Mouse (Mus musculus): ENCODE measurements around the gene Zfp770. TPM values are rescaled to one million over a fixed set of nuclear protein-coding genes. Genes with fewer than 3 reads are reported as not detected.
A peak's percentile ranks its signal among the peaks of the same experiment; 100 is the strongest.

Gene Zfp770
- polyA plus RNA-seq (2012; fragmentation: generic; extraction: Trizol): 1.7 TPM
- long read RNA-seq, experiment 1: 0 reads
- long read RNA-seq, experiment 2, full-length matches to known transcripts: 1 of 1 reads
- long read RNA-seq, experiment 2, partial matches to known transcripts: 0 of 1 reads
- long read RNA-seq, experiment 2, other reads (novel, unspliced or antisense): 0 of 1 reads

DNA sequence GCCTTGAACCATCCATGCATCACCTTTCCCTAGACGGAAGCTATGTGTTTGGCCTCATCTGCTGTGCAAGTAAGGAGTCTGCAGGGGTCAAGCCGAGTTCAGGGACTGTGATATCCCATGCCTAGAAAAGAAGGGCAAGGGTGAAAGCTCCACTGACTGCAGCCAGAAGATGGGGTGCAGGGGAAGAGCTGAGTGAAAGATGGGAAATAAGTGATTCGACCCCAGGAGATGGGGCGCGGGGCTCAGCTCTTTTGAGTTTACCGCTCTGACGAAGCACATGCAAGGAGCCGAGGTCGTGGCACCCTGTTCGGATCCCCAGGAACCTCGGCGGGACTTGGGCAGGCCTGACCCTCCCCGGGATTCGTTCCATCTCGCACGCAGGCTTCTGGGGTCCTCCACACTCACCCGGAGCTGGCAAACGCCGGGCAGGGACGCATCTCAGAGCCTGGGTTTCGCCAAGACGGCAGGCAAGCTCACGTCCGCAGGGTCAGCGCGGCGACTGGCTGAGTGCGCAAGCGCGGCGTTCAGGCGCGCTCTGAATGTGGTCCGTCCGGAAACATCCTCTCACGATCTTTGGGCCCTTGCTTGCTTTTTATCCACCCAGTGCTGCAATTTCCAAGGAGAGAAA is at the start of gene Zfp770:
Gene Zfp770, minus strand, starts transcription at position 538 of the 628 bp plus-strand sequence.
- TF ChIP-seq CTCF (IDR thresholded peaks at IDR 0.05; ENCODE audit: control insufficient read depth, insufficient read depth, insufficient read length): no peak
- TF ChIP-seq CEBPB (IDR thresholded peaks at IDR 0.05; ENCODE audit: low read depth): no peak
- TF ChIP-seq MAX (IDR thresholded peaks at IDR 0.05): peak; percentile 92
- no peak for TF ChIP-seq USF1 (IDR thresholded peaks at IDR 0.05; ENCODE audit: low read depth)
- TF ChIP-seq FOSL1 (IDR thresholded peaks at IDR 0.05; ENCODE audit: insufficient read depth, low read length, poor library complexity, severe bottlenecking): no peak
- Histone ChIP-seq H3ac (ENCODE audit: control insufficient read depth, insufficient read length, low read depth) (peak within 1 kb of the TSS; percentile 96), H3K27me3 (ENCODE audit: control insufficient read depth, insufficient read depth, insufficient read length) (peaks cover 4% of the 10 kb centered on the region), H3K4me3 (ENCODE audit: insufficient read depth, poor library complexity, severe bottlenecking) (peak within 1 kb of the TSS; percentile 78), H3K36me3 (ENCODE audit: control insufficient read depth, insufficient read depth) (peaks cover 15% of the 10 kb centered on the region), H3K79me2 (ENCODE audit: control insufficient read depth, insufficient read depth) (peaks cover 41% of the 10 kb centered on the region), H3K79me3 (ENCODE audit: low read depth) (peaks cover 29% of the 10 kb centered on the region)

DNA sequence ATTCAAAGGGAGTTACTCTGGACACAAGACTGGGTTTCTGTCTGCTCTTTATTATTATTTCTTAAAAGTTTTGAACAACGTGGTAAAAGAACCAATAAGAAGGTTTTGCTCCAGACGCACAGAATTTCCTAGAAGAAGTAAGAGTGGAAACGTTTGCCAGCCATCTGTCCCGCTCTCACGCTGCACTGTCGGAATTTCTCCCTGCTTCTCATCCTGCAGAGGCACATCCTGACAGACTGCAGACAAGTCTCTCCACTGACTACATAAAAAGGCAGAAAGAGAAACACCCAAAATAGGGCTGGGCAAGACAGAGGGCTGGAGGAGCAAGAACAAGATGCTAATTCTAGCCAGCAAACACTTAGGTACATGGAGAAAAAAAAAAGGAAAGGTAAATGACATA is 48.2 kb upstream of the Zfp770 start:
- Histone ChIP-seq H3K27me3 (ENCODE audit: control insufficient read depth, insufficient read depth, insufficient read length) (peaks cover 11% of the 10 kb centered on the region), H3ac (ENCODE audit: control insufficient read depth, insufficient read length, low read depth) (no peak overlapping the region), H3K79me3 (ENCODE audit: low read depth) (no peaks in the 10 kb centered on the region), H3K79me2 (ENCODE audit: control insufficient read depth, insufficient read depth) (no peaks in the 10 kb centered on the region), H3K4me3 (ENCODE audit: insufficient read depth, poor library complexity, severe bottlenecking) (no peak overlapping the region), H3K36me3 (ENCODE audit: control insufficient read depth, insufficient read depth) (no peaks in the 10 kb centered on the region)
- TF ChIP-seq MYOD1 (IDR thresholded peaks at IDR 0.05; ENCODE audit: control insufficient read depth, insufficient read length, low read depth): no peak
- no peak for TF ChIP-seq CTCF (IDR thresholded peaks at IDR 0.05; ENCODE audit: control insufficient read depth, insufficient read depth, insufficient read length)
- TF ChIP-seq MAX (IDR thresholded peaks at IDR 0.05): no peak
- TF ChIP-seq USF1 (IDR thresholded peaks at IDR 0.05; ENCODE audit: low read depth): no peak
- TF ChIP-seq FOSL1 (IDR thresholded peaks at IDR 0.05; ENCODE audit: insufficient read depth, low read length, poor library complexity, severe bottlenecking): no peak

DNA sequence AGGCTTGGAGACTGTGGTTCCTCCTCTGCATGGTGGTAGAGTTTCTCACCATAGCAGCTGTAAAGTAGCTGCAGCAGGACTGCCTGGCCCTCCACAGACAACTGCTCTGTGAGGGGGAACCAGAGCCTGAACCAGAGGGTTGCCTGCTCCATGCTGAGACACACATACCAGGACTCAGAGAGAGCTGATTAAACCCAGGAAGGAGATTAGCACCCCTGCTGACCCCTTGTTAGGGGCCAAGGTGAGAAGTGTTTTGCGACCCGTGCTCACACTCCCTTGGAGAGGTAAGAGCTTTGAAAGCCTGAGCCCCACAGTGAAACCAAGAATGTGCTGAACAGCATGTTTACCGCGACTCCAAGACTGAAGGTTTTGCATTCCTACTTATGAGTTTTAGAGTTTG is 36.4 kb upstream of the Zfp770 start:
- TF ChIP-seq MAX (IDR thresholded peaks at IDR 0.05): no peak
- no peak for TF ChIP-seq MYOG (IDR thresholded peaks at IDR 0.05; ENCODE audit: control insufficient read depth, extremely low read depth, insufficient read length)
- no peak for TF ChIP-seq USF1 (IDR thresholded peaks at IDR 0.05; ENCODE audit: low read depth)
- no peak for TF ChIP-seq FOSL1 (IDR thresholded peaks at IDR 0.05; ENCODE audit: insufficient read depth, low read length, poor library complexity, severe bottlenecking)
- TF ChIP-seq MYOD1 (IDR thresholded peaks at IDR 0.05; ENCODE audit: control insufficient read depth, insufficient read length, low read depth): no peak
- no peak for TF ChIP-seq CEBPB (IDR thresholded peaks at IDR 0.05; ENCODE audit: low read depth)
- TF ChIP-seq CTCF (IDR thresholded peaks at IDR 0.05; ENCODE audit: control insufficient read depth, insufficient read depth, insufficient read length): no peak
- Histone ChIP-seq H3K27me3 (ENCODE audit: control insufficient read depth, insufficient read depth, insufficient read length) (peaks cover 7% of the 10 kb centered on the region), H3K36me3 (ENCODE audit: control insufficient read depth, insufficient read depth) (no peaks in the 10 kb centered on the region), H3K79me3 (ENCODE audit: low read depth) (no peaks in the 10 kb centered on the region), H3K79me2 (ENCODE audit: control insufficient read depth, insufficient read depth) (no peaks in the 10 kb centered on the region), H3ac (ENCODE audit: control insufficient read depth, insufficient read length, low read depth) (no peak overlapping the region), H3K4me3 (ENCODE audit: insufficient read depth, poor library complexity, severe bottlenecking) (no peak overlapping the region)

DNA sequence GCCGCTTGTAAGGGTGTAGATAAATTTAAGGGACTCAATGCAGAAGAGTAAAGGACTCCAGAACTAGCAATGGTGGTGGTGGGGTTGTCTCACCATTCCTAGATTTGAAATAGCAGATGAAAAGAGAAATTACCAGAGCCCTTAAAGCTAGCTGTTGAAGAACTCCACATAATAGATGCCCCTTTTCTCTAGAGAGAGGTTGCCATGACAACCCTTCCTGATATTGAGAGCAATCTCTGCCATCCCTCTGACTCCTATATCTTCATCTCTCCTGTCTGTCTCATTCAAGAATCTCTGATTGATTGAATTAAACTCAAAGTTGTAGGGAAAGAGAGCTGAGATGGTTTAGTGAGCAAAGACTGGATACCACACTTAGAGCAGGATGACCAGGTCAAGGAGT is 35.3 kb upstream of the Zfp770 start:
- TF ChIP-seq MYOD1 (IDR thresholded peaks at IDR 0.05; ENCODE audit: control insufficient read depth, insufficient read length, low read depth) (no peak), USF1 (IDR thresholded peaks at IDR 0.05; ENCODE audit: low read depth) (no peak), CTCF (IDR thresholded peaks at IDR 0.05; ENCODE audit: control insufficient read depth, insufficient read depth, insufficient read length) (no peak), MYOG (IDR thresholded peaks at IDR 0.05; ENCODE audit: control insufficient read depth, extremely low read depth, insufficient read length) (no peak)
- Histone ChIP-seq H3K4me3 (ENCODE audit: insufficient read depth, poor library complexity, severe bottlenecking) (no peak overlapping the region), H3K79me2 (ENCODE audit: control insufficient read depth, insufficient read depth) (no peaks in the 10 kb centered on the region), H3ac (ENCODE audit: control insufficient read depth, insufficient read length, low read depth) (no peak overlapping the region), H3K36me3 (ENCODE audit: control insufficient read depth, insufficient read depth) (no peaks in the 10 kb centered on the region), H3K79me3 (ENCODE audit: low read depth) (no peaks in the 10 kb centered on the region), H3K27me3 (ENCODE audit: control insufficient read depth, insufficient read depth, insufficient read length) (peaks cover 7% of the 10 kb centered on the region)

DNA sequence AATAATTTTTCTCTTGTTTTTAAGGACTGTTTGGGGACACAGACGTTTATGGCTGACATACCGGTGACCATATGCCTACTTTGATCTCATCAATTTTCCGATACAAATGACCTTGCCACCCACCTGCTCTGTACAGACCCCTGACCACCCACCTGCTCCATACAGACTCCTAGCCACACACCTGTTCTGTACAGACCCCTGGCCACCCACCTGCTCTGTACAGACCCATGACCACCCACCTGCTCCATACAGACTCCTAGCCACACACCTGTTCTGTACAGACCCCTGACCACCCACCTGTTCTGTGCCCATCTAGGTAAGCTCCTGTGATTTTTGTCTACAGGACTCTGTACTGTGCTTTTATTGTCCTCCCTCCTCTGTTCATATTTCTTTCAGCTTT is 34.3 kb upstream of the Zfp770 start:
- Histone ChIP-seq H3K27me3 (ENCODE audit: control insufficient read depth, insufficient read depth, insufficient read length) (peaks cover 7% of the 10 kb centered on the region), H3K79me2 (ENCODE audit: control insufficient read depth, insufficient read depth) (no peaks in the 10 kb centered on the region), H3K4me3 (ENCODE audit: insufficient read depth, poor library complexity, severe bottlenecking) (no peak overlapping the region), H3ac (ENCODE audit: control insufficient read depth, insufficient read length, low read depth) (no peak overlapping the region), H3K36me3 (ENCODE audit: control insufficient read depth, insufficient read depth) (no peaks in the 10 kb centered on the region), H3K79me3 (ENCODE audit: low read depth) (no peaks in the 10 kb centered on the region)
- TF ChIP-seq USF1 (IDR thresholded peaks at IDR 0.05; ENCODE audit: low read depth): no peak
- no peak for TF ChIP-seq MYOG (IDR thresholded peaks at IDR 0.05; ENCODE audit: control insufficient read depth, extremely low read depth, insufficient read length)

DNA sequence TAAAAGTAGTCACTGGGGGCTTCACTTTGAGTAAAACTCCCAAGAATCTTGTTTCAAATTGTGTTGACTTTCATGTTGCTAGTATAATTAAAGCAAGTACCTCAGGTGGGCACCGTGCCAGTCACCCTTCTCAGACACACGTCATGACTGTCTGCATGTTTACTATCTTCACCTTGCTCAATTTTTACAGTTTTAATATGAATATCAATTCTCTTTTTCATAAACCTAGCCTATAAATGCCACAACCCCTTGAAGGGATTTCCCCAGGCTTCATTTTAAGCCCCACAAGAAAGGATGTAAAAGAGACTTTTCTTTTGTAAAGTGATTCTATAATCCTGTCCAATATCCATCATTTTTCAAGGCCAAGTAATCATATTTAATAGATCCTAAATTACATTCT is 30.0 kb upstream of the Zfp770 start:
- H3ac ChIP-seq (ENCODE audit: control insufficient read depth, insufficient read length, low read depth): no peak overlapping the region
- no peaks in the 10 kb centered on the region for H3K79me2 ChIP-seq (ENCODE audit: control insufficient read depth, insufficient read depth)
- TF ChIP-seq MAX (IDR thresholded peaks at IDR 0.05) (no peak), CEBPB (IDR thresholded peaks at IDR 0.05; ENCODE audit: low read depth) (no peak), FOSL1 (IDR thresholded peaks at IDR 0.05; ENCODE audit: insufficient read depth, low read length, poor library complexity, severe bottlenecking) (no peak), USF1 (IDR thresholded peaks at IDR 0.05; ENCODE audit: low read depth) (no peak), MYOD1 (IDR thresholded peaks at IDR 0.05; ENCODE audit: control insufficient read depth, insufficient read length, low read depth) (no peak), CTCF (IDR thresholded peaks at IDR 0.05; ENCODE audit: control insufficient read depth, insufficient read depth, insufficient read length) (no peak), MYOG (IDR thresholded peaks at IDR 0.05; ENCODE audit: control insufficient read depth, extremely low read depth, insufficient read length) (no peak)
- H3K4me3 ChIP-seq (ENCODE audit: insufficient read depth, poor library complexity, severe bottlenecking): no peak overlapping the region
- H3K27me3 ChIP-seq (ENCODE audit: control insufficient read depth, insufficient read depth, insufficient read length): no peaks in the 10 kb centered on the region
- no peaks in the 10 kb centered on the region for H3K79me3 ChIP-seq (ENCODE audit: low read depth)
- H3K36me3 ChIP-seq (ENCODE audit: control insufficient read depth, insufficient read depth): no peaks in the 10 kb centered on the region
